Mouse (Mus musculus): Measurements from ENCODE around the gene Vgll4.

GRCm38 (mm10) chr6:114917770-114918635, 51.8 kb downstream of the Vgll4 start:
- no peak for TF ChIP-seq CTCF (IDR thresholded peaks at IDR 0.05; ENCODE audit: borderline replicate concordance, insufficient read depth, low read length)
- TF ChIP-seq POLR2A (IDR thresholded peaks at IDR 0.05; ENCODE audit: low read depth, low read length), result no peak
